9 mouse cellular contexts compared by ENCODE assay signal in the genomic region with DNA sequence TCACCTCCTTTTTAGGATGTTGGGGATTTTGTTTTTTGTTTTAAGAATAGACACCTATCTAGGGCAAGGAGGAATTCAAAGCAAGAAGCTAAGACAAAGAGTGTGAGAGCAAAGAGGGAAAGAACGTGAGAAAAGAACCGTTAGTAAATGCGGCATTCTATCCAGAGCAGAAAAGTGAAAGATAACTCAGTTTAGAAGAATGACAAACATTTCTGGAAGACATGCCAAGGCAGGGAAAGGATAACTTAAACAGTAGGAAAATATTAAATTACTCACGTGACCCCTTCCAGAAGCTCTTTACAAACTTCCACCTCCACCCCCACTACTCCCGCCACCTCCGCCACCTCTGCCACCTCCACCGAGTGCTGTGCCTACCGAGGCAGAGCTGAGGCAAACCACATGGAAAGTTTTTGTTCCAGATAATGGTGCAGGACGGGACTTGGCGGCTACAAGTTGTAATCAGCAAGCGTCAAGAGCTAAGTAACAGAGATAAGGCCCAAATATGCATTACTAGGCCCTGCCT. TPM values are rescaled to one million over a fixed set of nuclear protein-coding genes. Genes with fewer than 3 reads are reported as not detected.
DNase-seq lines count a peak whose midpoint lies in the region; ATAC-seq lines count a peak whose summit lies in the region.
"Had no signal": no experiment of that assay in that cellular context is flagged by ENCODE, and none has a peak within 500 bp of the region (broad histone marks: within the 10 kb centered on the region; RNA-seq: fewer than 3 reads in every experiment).

No protein-coding gene starts in this region.

- H3K27me3 ChIP-seq in hindbrain, embryonic 13.5 days = no peaks in the 10 kb centered on the region
- no peaks in the 10 kb centered on the region for H3K27me3 ChIP-seq in hindbrain, embryonic 11.5 days (ENCODE audit: control insufficient read depth, insufficient read depth, low read length)
- H3K27me3 ChIP-seq in embryonic facial prominence, embryonic 13.5 days = no peaks in the 10 kb centered on the region
- no peaks in the 10 kb centered on the region for H3K27me3 ChIP-seq in hindbrain, embryonic 14.5 days (ENCODE audit: control insufficient read depth, insufficient read depth, low read length)

- DNase-seq in hindbrain, embryonic 11.5 days (ENCODE audit: low spot score) = no peak
- DNase-seq in hindbrain, embryonic 14.5 days (ENCODE audit: low spot score) = no peak
- no peak for DNase-seq in right cerebral cortex, postnatal 10 days (ENCODE audit: low spot score in 2 of 2)

- WGBS in hindbrain, embryonic 13.5 days = 76% methylated on average over 11 of the region's 11 CpGs
- 81% methylated on average over 11 of the region's 11 CpGs for WGBS in hindbrain, embryonic 11.5 days
- WGBS in embryonic facial prominence, embryonic 13.5 days = 60% methylated on average over 11 of the region's 11 CpGs
- 78% methylated on average over 11 of the region's 11 CpGs for WGBS in hindbrain, embryonic 14.5 days

- peaks cover 52% of the 10 kb centered on the region for H3K4me1 ChIP-seq in hindbrain, embryonic 13.5 days (replicated peaks)
- H3K4me1 ChIP-seq in hindbrain, embryonic 11.5 days (replicated peaks; ENCODE audit: control insufficient read depth, insufficient read depth, low read length) = no peaks in the 10 kb centered on the region; the same call in 1 of the 2 replicates
- H3K4me1 ChIP-seq in embryonic facial prominence, embryonic 13.5 days = peaks cover 54% of the 10 kb centered on the region
- H3K4me1 ChIP-seq in hindbrain, embryonic 14.5 days (replicated peaks; ENCODE audit: control insufficient read depth, insufficient read depth, low read length) = peaks cover 21% of the 10 kb centered on the region

- H3K36me3 ChIP-seq in hindbrain, embryonic 13.5 days = no peaks in the 10 kb centered on the region
- no peaks in the 10 kb centered on the region for H3K36me3 ChIP-seq in hindbrain, embryonic 11.5 days (ENCODE audit: control insufficient read depth, insufficient read depth, low read length)
- no peaks in the 10 kb centered on the region for H3K36me3 ChIP-seq in embryonic facial prominence, embryonic 13.5 days
- H3K36me3 ChIP-seq in hindbrain, embryonic 14.5 days (replicated peaks; ENCODE audit: control insufficient read depth, insufficient read depth) = no peaks in the 10 kb centered on the region

- H3K9ac ChIP-seq in hindbrain, embryonic 13.5 days = no peak overlapping the region
- no peak overlapping the region for H3K9ac ChIP-seq in hindbrain, embryonic 11.5 days (ENCODE audit: low read depth, low read length)
- 0 out of 2 replicates have a peak overlapping the region, but pooled peaks have one; percentile 27 for H3K9ac ChIP-seq in embryonic facial prominence, embryonic 13.5 days
- H3K9ac ChIP-seq in hindbrain, embryonic 14.5 days = no peak overlapping the region

- H3K9me3 ChIP-seq in hindbrain, embryonic 13.5 days = no peaks in the 10 kb centered on the region
- H3K9me3 ChIP-seq in hindbrain, embryonic 11.5 days (ENCODE audit: control insufficient read depth, low read length) = no peaks in the 10 kb centered on the region
- no peaks in the 10 kb centered on the region for H3K9me3 ChIP-seq in embryonic facial prominence, embryonic 13.5 days
- no peaks in the 10 kb centered on the region for H3K9me3 ChIP-seq in hindbrain, embryonic 14.5 days (ENCODE audit: control insufficient read depth, low read length)

- H3K27ac ChIP-seq in hindbrain, embryonic 13.5 days = 0 out of 2 replicates have a peak overlapping the region, but pooled peaks have one; percentile 2
- no peak overlapping the region for H3K27ac ChIP-seq in hindbrain, embryonic 11.5 days (ENCODE audit: low read depth, low read length)
- H3K27ac ChIP-seq in embryonic facial prominence, embryonic 13.5 days = peak overlapping the region; percentile 72
- peak overlapping the region; percentile 71 for H3K27ac ChIP-seq in hindbrain, embryonic 14.5 days

- ATAC-seq in hindbrain, embryonic 13.5 days (ENCODE audit: low FRiP score) = no peak
- ATAC-seq in hindbrain, embryonic 11.5 days (ENCODE audit: low FRiP score) = no peak
- no peak for ATAC-seq in embryonic facial prominence, embryonic 13.5 days (ENCODE audit: insufficient number of reproducible peaks, insufficient read depth, low FRiP score, low TSS enrichment, low read depth)
- no peak for ATAC-seq in hindbrain, embryonic 14.5 days (ENCODE audit: low FRiP score)
- ATAC-seq in megakaryocyte, adult 5-6 weeks (ENCODE audit: poor library complexity, severe bottlenecking) = peak; percentile 40; the same call in 1 of the 2 replicates
- ATAC-seq in granulocyte monocyte progenitor cell, adult 5-6 weeks (replicated peaks; ENCODE audit: poor library complexity, severe bottlenecking) = no peak
- ATAC-seq in frontal cortex, adult (ENCODE audit: low TSS enrichment) = no peak

- H3K4me2 ChIP-seq in hindbrain, embryonic 13.5 days = no peak overlapping the region
- no peak overlapping the region for H3K4me2 ChIP-seq in hindbrain, embryonic 11.5 days (replicated peaks; ENCODE audit: low read depth, low read length)
- H3K4me2 ChIP-seq in embryonic facial prominence, embryonic 13.5 days = peak overlapping the region; percentile 26
- no peak overlapping the region for H3K4me2 ChIP-seq in hindbrain, embryonic 14.5 days (replicated peaks)

- no peak overlapping the region for H3K4me3 ChIP-seq in hindbrain, embryonic 13.5 days
- H3K4me3 ChIP-seq in hindbrain, embryonic 11.5 days (ENCODE audit: low read depth, low read length) = no peak overlapping the region
- no peak overlapping the region for H3K4me3 ChIP-seq in embryonic facial prominence, embryonic 13.5 days
- no peak overlapping the region for H3K4me3 ChIP-seq in hindbrain, embryonic 14.5 days (replicated peaks; ENCODE audit: low read length)
- H3K4me3 ChIP-seq: myocyte had no signal

RNA-seq across cellular contexts. Expression of a gene that starts 11.5 kb away (rescaled TPM):
- polyA plus RNA-seq in hindbrain, embryonic 13.5 days (2015; fragmentation: Nextera tagmentation; extraction: Ambion mirVana) = 9.7 and 10.4 TPM in 2 replicates
- 18.1 and 20.8 TPM in 2 replicates for polyA plus RNA-seq in hindbrain, embryonic 11.5 days (2014; fragmentation: Nextera tagmentation; extraction: Ambion mirVana)
- 22.2 and 22.7 TPM in 2 replicates for polyA plus RNA-seq in embryonic facial prominence, embryonic 13.5 days (2015; fragmentation: Nextera tagmentation; extraction: Ambion mirVana)
- polyA plus RNA-seq in hindbrain, embryonic 14.5 days (2014; fragmentation: Nextera tagmentation; extraction: Ambion mirVana) = 16.3 and 16.6 TPM in 2 replicates
- 3.7 and 7.6 TPM in 2 replicates for total RNA-seq in megakaryocyte, adult 5-6 weeks (2015)
- total RNA-seq in megakaryocyte, adult 5-6 weeks (2017) = 1.4 and 1.7 TPM in 2 replicates
- 1.8 and 3.6 TPM in 2 replicates for total RNA-seq in granulocyte monocyte progenitor cell, adult 5-6 weeks (2014; fragmentation: Nextera tagmentation)
- total RNA-seq in granulocyte monocyte progenitor cell, adult 5-6 weeks (2017) = 1.8 and 2.4 TPM in 2 replicates
